Mouse (Mus musculus) adrenal gland, adult 18-20 months (tissue): ENCODE data around the gene Pcbp4. TPM values are rescaled to one million over a fixed set of nuclear protein-coding genes. Genes with fewer than 3 reads are reported as not detected.
A peak's percentile ranks its signal among the peaks of the same experiment; 100 is the strongest.

Experiments used
- DNase-seq, 2 experiments: peaks; one replicate each; pipeline ENCODE4 v3.0.0; 2021 to 2022; ENCODE audit warnings: low spot score in 2 of 2
- total RNA-seq, 2 experiments: library from RNA; stranded (reverse); gene quantifications; 1 replicate in 1 of 2; 2 replicates in 1 of 2; pipeline ENCODE4 v1.2.3; 2021

Gene Pcbp4
- total RNA-seq, 2 experiments from 2014 or later, result 22.4 to 28.0 TPM

DNA sequence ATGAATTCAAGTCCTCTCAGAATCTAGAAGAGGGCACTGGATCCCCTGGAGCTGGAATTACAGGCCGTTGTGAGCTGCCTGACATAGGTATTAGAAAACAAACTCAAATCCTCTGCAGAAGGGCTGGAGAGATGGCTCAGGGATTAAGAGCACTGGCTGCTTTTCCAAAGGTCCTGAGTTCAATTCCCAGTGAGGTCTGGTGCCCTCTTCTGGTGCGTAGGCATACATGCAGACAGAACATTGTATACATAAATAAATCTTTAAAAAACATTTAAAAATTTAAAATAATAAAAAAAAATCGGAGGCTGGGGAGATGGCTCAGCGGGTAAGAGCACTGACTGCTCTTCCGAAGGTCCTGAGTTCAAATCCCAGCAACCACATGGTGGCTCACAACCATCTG, 10.4 kb upstream of the Pcbp4 start:
- no peak for DNase-seq

- DNase-seq, result no peak
These were observed 8.3 kb upstream of the Pcbp4 start for GRCm38 (mm10) chr9:106444836-106445235.

DNA sequence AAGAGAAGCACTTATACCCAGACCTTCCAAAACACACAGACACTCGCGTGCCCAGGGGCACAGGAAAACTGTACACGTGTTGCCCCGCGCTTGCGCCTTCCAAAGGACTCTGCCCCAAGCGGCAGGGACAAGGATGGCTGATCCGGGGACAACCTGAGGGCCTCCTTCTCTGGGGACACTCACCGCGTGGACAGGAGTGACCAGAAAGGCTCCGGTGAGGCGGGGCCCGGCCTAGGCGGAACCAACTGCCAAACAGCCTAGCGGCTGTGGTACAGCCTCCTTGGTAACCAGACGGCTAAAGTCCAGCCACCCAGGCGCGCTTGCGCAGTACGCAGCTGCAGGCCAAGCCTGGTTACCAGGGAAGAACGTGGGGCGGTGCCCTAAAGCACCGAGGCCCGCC, 5.7 kb upstream of the Pcbp4 start, which contains the start of the genes Abhd14b and Abhd14a:
Abhd14b (plus strand) TSS at position 112 of the 400 bp plus-strand sequence.
Abhd14a (minus strand) TSS at position 331 of the 400 bp plus-strand sequence.
- peak; percentile 92 to 93 for DNase-seq

DNA sequence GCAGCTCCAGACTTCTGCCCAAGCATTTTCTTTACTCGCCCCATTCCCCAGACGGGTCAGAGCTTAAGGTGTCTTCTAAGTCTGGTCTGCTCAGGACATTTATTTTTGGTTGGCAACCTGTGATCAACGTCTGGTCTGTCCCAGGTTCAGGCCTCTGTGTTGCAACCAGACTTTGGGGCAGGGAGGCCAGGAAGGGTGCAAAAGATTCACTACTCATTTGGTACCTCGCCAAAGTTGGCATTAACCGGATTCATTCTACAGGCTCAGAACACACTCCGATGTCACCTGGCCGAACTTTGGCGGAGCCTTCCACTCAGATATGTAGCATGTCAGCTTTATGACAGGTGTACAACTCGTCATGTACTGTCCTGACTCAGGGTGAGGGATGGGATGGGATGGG, 5.1 kb upstream of the Pcbp4 start:
- no peak for DNase-seq

DNA sequence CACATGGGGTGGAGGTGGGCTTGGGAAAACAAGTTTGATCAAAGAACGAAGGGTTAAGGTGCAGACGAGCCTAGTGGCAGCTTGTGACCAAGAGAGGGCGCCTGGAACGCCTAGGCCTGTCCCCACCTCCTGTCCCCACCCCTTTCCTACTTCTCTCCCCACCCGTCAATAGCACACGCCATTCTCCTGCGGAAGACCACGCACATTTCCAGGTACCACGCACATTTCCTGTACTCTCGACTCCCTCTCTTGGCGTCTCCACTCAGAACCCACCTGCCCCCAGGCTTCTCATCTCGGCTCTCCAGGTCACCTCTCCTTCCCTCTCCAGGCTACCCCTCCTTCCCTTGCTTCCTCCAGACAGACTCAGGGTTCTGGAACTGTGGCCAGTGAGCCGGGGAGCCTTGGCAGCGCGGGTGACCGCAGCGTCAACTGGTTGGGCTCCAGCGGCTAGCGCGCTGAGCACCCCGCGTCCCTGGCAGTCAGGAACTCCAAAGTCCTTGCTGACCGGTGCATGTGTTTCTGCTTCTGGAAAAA, 4.5 kb upstream of the Pcbp4 start:
- DNase-seq, result peak; percentile 64 to 72

- no peak for DNase-seq
These were observed 3.1 kb upstream of the Pcbp4 start for GRCm38 (mm10) chr9:106449947-106450346.

DNA sequence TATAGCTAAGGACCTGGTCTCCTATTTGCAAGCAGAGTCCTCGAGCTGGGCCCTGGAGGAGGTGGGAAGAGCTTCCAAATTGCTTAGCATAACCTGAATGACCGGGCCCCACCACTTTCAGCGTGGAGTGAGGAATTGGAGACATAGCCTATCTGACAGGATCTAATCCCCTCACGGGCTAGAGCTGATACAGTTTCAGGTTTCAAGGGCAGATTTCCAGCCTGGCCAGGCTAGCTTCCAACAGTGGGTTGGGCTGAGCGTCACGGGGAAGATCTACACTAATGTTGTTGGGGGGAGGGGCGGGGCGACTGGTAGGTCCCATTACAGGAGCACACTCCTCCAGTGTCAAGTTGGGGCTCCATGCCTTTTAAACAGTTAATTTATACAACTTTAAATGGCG, 2.4 kb upstream of the Pcbp4 start:
- peak in 1 of 2 experiments; percentile 45 for DNase-seq

GRCm38 (mm10) chr9:106451298-106451697, 1.8 kb upstream of the Pcbp4 start:
- DNase-seq, result no peak

- DNase-seq, result no peak
These were observed 1.2 kb upstream of the Pcbp4 start for GRCm38 (mm10) chr9:106451899-106452298.

DNA sequence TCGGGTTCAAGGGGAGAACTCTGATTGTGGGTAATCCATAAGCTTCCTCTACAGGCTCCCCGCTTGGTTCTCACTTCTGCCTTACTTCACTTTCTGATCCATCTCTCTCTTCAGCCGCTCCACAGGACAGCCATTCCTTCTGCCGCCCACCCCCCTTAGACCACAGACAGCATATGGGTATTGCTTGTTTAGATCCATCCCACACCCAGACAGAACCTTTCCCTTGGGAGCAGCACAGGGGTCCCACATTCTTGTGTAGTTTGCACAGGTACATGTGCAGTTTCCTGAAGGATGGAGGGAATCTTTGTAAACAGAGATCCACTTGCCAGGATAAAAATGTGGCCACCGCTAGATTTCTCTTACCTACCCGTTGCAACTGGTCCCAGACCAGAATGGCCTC, 740 bp upstream of the Pcbp4 start:
- no peak for DNase-seq

- no peak for DNase-seq
These were observed 270 bp upstream of the Pcbp4 start for GRCm38 (mm10) chr9:106452821-106453220.

DNA sequence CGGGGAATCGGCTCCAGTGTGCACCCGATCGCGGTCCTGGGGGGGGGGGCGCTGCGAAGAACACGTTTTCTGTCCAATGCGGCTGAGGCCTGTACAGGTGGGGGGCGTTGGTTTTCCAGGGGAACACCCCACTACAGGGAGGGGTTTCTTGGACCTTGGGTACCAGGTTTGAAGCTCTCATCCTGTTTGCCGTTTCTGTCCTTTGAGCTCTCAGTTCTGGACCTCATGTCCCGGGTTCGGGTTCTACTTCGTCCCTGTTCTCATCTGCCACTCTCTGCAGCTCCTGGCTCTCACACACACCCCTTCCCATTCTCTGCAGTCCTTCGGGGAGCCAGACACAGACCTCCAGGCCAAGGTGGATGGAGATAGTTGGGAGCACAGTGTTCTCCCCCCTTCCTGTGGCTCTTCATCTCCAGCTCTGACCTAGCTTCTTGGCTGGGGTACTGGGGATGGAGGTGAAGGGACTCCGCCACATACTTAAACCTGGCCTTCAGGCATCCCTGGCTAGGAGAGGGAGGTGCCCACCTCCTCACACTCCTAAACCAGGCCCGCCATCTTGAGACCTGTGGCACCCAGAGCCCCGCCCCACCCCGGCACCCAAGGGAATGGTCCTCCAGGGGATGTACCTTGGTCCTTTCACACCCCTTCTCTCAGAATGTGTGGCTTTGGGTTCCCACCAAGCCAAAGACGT, 1.1 kb downstream of the Pcbp4 start:
- no peak for DNase-seq

GRCm38 (mm10) chr9:106454888-106455681, 2.0 kb downstream of the Pcbp4 start:
- DNase-seq, result no peak

DNA sequence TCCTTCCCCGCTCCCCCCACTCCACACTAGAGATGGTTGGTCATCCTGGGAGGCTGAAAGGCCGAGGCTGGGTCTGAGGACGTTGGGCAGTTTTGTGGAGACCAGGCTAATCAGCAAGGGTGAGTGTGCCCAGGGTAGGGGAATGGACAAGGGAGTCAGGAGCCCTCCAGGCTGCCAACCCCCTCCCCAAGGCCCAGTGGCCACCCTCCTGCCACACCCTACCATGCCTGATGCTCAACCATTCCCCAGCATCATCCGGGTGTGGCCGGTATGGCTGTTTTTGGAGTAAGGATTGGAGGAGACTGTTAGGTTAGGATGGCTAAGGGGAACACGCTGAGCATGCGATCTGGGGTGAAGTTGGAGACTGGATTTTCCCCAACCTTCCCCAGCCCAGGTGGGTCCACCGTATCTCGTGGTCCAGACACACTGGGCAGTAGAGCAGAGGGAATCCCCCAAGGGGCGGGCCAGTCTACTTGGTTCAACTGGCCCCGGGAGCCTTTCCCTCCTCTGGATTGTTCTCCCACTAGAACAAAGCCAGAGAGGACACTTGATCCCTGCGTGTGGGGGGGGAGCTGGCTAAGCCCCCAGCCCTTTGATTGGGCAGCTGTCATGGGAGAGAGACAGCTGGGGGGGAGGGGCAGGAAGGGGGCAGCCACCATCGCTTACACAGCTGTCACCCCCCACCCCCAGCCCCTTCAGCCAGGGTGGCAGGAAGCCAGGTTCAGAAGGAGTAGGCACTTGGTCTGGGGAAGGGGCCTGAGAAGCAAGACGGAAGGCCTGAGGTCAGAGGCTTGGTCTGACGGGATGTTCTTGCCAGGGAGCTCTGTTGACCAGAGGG, 3.5 kb downstream of the Pcbp4 start:
- no peak for DNase-seq

DNA sequence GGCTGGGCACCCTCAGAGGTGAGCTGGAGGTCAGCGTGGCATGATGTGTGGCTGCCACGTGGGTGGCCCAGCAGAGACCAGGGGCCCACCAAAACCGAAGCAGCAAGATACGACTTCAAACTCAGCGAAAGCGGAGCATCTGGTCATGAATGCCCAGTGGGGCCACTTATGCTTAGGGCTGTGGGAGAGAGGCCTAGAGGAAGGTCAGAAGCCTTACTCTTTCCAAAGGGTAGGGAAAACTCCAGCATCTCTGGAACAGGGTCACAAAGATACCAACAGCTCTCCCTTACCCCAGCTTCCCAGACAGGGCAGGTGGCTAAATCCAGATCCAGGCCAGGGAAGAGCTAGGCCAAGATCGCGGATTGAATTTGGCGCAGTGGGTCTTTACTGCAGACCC, 4.1 kb downstream of the Pcbp4 start:
- DNase-seq, result no peak

DNA sequence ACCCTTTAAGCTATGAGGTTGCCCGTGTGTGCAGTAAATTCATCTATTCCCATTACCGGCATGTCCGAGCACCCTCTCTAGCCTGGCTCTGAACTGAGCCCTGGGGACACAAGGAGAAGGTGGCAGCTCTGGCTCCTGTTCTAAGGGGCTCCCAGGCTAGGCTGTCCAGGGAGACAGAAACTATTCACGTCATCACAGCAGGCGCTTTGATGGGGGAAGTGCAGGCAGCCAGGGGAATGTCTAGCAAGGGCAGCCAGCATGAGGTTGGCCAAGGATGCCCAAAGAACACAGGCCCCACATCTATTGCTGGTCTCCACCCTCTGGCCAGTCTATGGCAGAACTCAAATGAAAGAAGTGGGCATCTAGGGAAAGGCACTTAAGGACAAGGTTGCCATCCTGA, 4.8 kb downstream of the Pcbp4 start:
- no peak for DNase-seq

DNA sequence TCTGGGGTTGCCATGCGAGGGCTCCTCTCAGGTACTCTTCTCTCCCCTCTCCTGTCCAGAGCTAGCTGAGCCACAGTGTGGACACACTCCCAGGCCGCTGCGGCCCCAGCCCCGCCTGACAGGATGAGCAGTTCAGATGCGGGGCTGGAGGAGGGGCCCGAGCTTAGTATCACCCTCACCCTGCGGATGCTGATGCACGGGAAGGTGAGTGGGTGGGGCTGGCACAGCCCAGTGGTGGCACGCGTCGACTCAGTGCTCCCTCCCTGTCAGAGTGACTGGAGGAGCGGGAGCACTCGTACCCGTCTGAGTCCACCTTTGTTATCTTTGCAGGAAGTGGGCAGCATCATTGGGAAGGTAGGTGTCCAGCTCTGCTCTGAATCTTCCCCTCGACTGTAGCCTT, 6.9 kb downstream of the Pcbp4 start:
- DNase-seq, result no peak

GRCm38 (mm10) chr9:106460401-106461025, 7.4 kb downstream of the Pcbp4 start:
- DNase-seq, result no peak

DNA sequence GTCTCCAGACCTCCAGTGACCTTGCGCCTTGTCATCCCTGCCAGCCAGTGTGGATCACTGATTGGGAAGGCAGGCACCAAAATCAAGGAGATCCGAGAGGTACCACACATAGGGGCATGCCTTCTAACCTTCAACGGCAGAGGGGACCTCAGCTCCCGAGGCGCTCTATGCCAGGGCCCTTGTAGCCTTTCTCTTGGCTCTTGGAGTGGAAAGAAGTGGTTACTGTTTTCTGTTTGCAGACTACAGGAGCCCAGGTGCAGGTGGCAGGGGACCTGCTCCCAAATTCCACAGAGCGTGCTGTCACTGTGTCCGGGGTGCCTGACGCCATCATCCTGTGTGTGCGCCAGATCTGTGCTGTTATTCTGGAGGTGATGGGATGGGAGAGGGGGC, 7.9 kb downstream of the Pcbp4 start:
- no peak for DNase-seq

DNA sequence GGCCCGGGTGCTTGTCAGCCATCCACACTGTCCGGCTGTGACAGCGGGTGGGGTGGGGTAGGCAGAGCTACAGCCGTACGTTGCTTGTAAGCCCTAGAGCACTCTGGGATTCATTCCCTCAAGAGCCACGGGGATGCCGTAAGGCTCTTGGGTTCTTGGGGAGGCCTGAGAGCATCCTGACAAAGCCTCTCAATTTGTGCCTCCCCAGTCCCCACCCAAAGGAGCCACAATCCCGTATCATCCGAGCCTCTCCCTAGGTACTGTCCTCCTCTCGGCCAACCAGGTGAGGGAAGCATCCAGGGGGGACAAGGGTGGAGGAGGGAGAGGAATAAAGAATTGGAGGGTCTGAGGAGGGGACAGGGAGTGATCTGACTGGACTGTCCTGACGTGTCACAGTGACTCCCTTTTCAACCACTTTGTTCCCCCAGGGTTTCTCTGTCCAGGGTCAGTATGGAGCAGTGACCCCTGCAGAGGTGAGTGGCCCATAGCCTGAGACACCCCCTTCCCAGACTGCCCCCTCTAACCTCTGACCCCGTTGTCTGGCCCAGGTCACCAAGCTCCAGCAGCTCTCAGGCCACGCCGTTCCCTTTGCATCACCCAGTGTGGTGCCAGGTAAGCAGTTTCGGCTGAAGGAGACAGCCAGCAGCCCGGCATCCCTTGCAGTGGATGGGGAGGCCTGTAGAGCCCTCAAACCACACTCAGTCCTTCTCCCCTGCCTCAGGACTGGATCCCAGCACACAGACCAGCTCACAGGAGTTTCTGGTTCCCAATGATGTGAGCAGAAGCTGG, 8.7 kb downstream of the Pcbp4 start:
- DNase-seq, result no peak
